Mouse (Mus musculus): ENCODE data around the gene Shld2. TPM values are rescaled to one million over a fixed set of nuclear protein-coding genes. Genes with fewer than 3 reads are reported as not detected.
"Not testable (repeated sequence)": the region's sequence is repeated elsewhere in the genome, so short reads cannot be mapped to it uniquely, and the experiment has no call there.

The Shld2 gene
- polyA plus RNA-seq, 1 experiment, result not detected

DNA sequence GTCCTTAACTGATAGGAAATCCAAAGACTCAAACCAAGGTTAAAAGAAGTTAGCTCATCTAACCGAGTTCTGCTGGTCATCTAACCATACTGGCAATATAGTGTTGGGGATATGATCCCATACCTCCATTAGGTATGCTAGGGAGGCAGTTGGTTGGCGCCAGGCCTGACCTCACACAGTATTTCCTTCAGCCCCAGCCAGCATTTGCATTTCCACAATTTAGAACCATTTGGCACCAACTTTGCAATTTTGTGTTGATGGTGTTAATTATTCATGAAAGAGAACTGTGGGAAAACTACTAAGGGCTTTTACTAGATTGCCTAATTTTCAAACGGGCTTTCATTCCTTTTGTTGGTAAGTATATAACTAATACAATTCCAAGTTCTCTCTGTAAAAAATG is 21.6 kb upstream of the Shld2 start:
- WGBS, result 57% methylated on average over 3 of the region's 3 CpGs
- Histone ChIP-seq H3K27ac (ENCODE audit: insufficient read depth, low read depth, low read length) (no peak overlapping the region), H3K4me3 (ENCODE audit: insufficient read depth, low read depth, low read length) (no peak overlapping the region), H3K4me1 (ENCODE audit: control insufficient read depth, insufficient read depth, low read length) (no peaks in the 10 kb centered on the region)
- TF ChIP-seq CTCF (IDR thresholded peaks at IDR 0.05; ENCODE audit: insufficient read depth, low read depth, low read length) (no peak), POLR2A (IDR thresholded peaks at IDR 0.05; ENCODE audit: insufficient read depth, low read depth, low read length) (no peak)

DNA sequence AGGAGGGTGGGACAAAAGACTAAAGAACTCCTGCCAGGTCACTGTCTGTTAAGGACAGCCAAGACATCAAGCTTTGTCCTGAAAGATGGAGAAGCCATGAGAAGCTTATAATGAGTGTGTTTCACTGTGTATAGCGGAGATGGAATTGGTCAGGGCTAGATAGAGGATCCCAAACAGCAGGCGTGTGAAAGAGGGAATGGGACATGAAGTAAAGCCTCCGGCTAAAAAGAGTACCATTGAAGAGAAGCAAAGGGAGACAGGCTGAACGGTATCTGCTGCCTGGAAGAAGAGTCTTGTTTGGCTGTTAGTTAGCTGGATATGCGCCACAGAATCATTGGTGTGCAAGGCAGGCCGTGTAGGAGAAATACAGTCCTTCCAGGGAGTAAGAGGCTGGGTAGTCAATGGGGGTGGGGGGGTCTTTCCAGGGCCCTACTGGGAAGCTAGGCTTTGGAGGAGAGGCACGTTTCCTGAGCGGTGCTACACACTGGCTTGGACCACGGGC is 20.4 kb upstream of the Shld2 start:
- no peak overlapping the region for H3K27ac ChIP-seq (ENCODE audit: insufficient read depth, low read depth, low read length)
- H3K4me3 ChIP-seq (ENCODE audit: insufficient read depth, low read depth, low read length), result no peak overlapping the region
- H3K4me1 ChIP-seq (ENCODE audit: control insufficient read depth, insufficient read depth, low read length), result no peaks in the 10 kb centered on the region
- no peak for TF ChIP-seq CTCF (IDR thresholded peaks at IDR 0.05; ENCODE audit: insufficient read depth, low read depth, low read length)
- no peak for TF ChIP-seq POLR2A (IDR thresholded peaks at IDR 0.05; ENCODE audit: insufficient read depth, low read depth, low read length)
- WGBS, result 73% methylated on average over 9 of the region's 9 CpGs

DNA sequence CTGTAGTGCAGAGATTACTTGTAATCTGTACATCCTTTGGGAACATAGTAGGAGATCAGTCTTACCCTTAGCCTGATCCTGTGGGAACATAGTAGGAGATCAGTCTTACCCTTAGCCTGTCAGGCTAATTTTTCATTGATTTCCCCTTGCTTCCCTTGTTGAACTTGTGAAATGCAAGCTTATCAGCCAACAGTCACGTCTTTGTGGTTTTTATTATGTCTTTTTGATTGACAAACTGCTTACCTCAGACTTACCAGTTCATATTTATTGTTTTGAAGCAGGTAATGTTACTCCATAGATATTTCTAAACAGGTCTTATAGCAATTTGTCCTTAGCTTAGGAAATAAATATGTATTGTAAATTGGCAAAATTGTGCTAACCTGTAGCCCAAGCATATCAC is 17.3 kb upstream of the Shld2 start:
- WGBS, result 78% methylated on average over 1 of the region's 1 CpGs
- H3K27ac ChIP-seq (ENCODE audit: insufficient read depth, low read depth, low read length), result no peak overlapping the region

DNA sequence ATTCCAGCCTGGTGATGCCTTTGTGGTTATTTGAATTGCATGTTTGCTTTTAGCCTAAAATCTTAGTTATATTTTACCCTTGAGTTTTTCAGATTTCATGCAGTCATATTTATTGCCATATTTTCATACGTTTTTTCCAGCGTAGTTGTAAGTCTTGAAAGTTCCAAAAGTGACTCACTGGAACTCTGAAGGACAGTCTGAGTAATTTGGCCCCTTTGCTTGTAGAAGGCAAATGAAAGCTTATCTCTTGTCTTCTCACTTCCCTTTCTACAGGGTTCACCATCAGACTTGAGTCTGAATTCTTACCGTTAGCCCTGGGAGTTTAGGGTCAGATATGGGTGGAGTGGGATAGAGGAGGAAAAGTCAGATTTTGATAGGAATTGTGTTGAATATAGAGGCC is 16.3 kb upstream of the Shld2 start:
- no peaks in the 10 kb centered on the region for H3K4me1 ChIP-seq (ENCODE audit: control insufficient read depth, insufficient read depth, low read length)
- no peak overlapping the region for H3K27ac ChIP-seq (ENCODE audit: insufficient read depth, low read depth, low read length)
- TF ChIP-seq POLR2A (IDR thresholded peaks at IDR 0.05; ENCODE audit: insufficient read depth, low read depth, low read length) (no peak), CTCF (IDR thresholded peaks at IDR 0.05; ENCODE audit: insufficient read depth, low read depth, low read length) (no peak)
- 95% methylated on average over 3 of the region's 3 CpGs for WGBS
- no peak overlapping the region for H3K4me3 ChIP-seq (ENCODE audit: insufficient read depth, low read depth, low read length)

More for the DNA sequence above, 17.3 kb upstream of the Shld2 start:
- H3K4me1 ChIP-seq (ENCODE audit: control insufficient read depth, insufficient read depth, low read length), result no peaks in the 10 kb centered on the region
- H3K4me3 ChIP-seq (ENCODE audit: insufficient read depth, low read depth, low read length), result no peak overlapping the region
- no peak for TF ChIP-seq CTCF (IDR thresholded peaks at IDR 0.05; ENCODE audit: insufficient read depth, low read depth, low read length)

DNA sequence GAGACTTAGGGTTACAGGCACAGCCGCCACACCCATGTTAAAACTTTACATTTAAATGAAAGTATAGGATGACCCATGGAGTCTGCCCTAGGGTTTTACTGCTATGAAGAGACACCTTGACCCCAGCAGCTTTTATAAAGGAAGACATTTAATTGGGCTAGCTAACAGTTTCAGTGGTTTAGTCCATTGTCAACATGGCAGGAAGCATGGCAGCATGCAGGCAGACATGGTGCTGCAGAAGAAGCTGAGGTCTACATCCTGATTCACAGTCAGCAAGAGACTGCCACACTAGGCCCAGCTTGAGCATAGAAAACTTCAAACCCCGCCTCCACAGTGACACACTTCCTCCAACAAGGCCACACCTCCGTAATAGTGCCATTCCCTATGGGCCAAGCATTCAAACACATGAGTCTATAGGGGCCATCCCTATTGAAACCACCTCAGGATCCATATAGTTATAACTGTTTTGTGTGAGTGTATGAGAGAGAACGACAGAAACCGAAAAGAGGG is 13.3 kb upstream of the Shld2 start:
- Histone ChIP-seq H3K4me3 (ENCODE audit: insufficient read depth, low read depth, low read length) (no peak overlapping the region), H3K4me1 (ENCODE audit: control insufficient read depth, insufficient read depth, low read length) (no peaks in the 10 kb centered on the region), H3K27ac (ENCODE audit: insufficient read depth, low read depth, low read length) (no peak overlapping the region)
- TF ChIP-seq CTCF (IDR thresholded peaks at IDR 0.05; ENCODE audit: insufficient read depth, low read depth, low read length) (no peak), POLR2A (IDR thresholded peaks at IDR 0.05; ENCODE audit: insufficient read depth, low read depth, low read length) (no peak)
- WGBS, result 97% methylated on average over 5 of the region's 5 CpGs

DNA sequence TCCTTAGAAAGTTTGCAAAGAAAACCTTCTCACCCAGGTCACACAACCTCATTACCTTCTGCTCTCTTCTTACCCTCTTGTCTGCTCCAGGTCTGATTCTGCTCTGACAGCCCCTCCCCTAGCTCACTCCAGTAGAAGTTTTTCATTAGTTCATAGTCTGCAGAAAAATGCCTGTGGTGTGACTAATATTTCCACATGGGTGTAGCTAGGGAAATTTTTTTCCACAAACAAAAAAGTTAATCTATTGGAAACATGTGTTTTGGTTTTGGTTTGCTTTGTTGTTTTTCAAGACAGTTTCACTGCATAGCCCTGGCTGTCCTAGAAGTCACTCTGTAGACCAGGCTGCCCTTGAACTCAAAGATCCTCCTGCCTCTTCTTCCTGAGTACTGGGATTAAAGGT is 7.8 kb upstream of the Shld2 start:
- peaks cover 4% of the 10 kb centered on the region; the same call in 1 of the 2 replicates for H3K4me1 ChIP-seq (ENCODE audit: control insufficient read depth, insufficient read depth, low read length)
- H3K4me3 ChIP-seq (ENCODE audit: insufficient read depth, low read depth, low read length), result no peak overlapping the region
- H3K27ac ChIP-seq (ENCODE audit: insufficient read depth, low read depth, low read length), result no peak overlapping the region
- TF ChIP-seq POLR2A (IDR thresholded peaks at IDR 0.05; ENCODE audit: insufficient read depth, low read depth, low read length) (no peak), CTCF (IDR thresholded peaks at IDR 0.05; ENCODE audit: insufficient read depth, low read depth, low read length) (no peak)

DNA sequence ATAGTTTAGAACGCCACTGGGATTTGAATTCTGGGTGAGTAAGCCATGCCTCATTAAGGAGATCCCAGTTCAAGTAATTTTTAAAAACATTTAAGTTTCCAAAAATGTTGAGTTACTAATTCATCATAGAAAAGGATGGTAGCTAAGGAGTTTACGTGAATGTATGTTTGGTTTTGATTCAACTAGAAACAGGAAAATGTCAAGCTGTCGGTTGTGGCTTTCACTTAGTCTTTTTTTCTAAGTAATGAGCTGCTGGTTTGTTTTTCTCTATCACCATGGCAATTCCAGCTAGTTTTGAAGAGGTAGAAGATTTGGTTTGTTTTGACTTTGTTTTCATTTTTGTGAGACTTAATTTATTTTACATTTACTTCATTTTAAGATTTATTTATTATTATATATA is 7.1 kb upstream of the Shld2 start:
- 70% methylated on average over 3 of the region's 3 CpGs for WGBS
- H3K4me1 ChIP-seq (ENCODE audit: control insufficient read depth, insufficient read depth, low read length), result peaks cover 4% of the 10 kb centered on the region; the same call in 1 of the 2 replicates
- H3K4me3 ChIP-seq (ENCODE audit: insufficient read depth, low read depth, low read length), result no peak overlapping the region
- no peak overlapping the region for H3K27ac ChIP-seq (ENCODE audit: insufficient read depth, low read depth, low read length)
- TF ChIP-seq CTCF (IDR thresholded peaks at IDR 0.05; ENCODE audit: insufficient read depth, low read depth, low read length), result no peak
- TF ChIP-seq POLR2A (IDR thresholded peaks at IDR 0.05; ENCODE audit: insufficient read depth, low read depth, low read length), result no peak

DNA sequence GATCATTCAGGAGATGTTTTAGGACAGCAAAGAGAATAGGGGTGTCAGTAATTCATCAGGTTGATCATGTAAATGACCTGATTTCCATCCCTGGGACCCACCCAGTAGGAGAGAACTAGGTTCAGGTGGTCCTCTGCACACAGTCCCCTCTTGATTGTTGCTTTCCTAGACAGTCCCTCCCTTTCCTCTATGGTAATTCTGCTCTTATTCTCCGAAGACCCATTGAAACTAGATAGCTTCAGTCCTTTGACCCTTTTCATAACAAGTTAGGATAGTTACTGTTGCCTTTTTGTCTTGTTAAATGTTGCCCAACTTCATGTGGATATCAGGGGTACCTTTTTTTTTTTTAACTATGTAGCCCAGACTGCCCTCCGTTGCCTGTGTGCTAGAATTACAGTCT is 6.1 kb upstream of the Shld2 start:
- Histone ChIP-seq H3K4me3 (ENCODE audit: insufficient read depth, low read depth, low read length) (no peak overlapping the region), H3K4me1 (ENCODE audit: control insufficient read depth, insufficient read depth, low read length) (peaks cover 4% of the 10 kb centered on the region; the same call in 1 of the 2 replicates), H3K27ac (ENCODE audit: insufficient read depth, low read depth, low read length) (no peak overlapping the region)
- WGBS, result 91% methylated on average over 2 of the region's 2 CpGs
- TF ChIP-seq POLR2A (IDR thresholded peaks at IDR 0.05; ENCODE audit: insufficient read depth, low read depth, low read length), result no peak
- TF ChIP-seq CTCF (IDR thresholded peaks at IDR 0.05; ENCODE audit: insufficient read depth, low read depth, low read length), result no peak

DNA sequence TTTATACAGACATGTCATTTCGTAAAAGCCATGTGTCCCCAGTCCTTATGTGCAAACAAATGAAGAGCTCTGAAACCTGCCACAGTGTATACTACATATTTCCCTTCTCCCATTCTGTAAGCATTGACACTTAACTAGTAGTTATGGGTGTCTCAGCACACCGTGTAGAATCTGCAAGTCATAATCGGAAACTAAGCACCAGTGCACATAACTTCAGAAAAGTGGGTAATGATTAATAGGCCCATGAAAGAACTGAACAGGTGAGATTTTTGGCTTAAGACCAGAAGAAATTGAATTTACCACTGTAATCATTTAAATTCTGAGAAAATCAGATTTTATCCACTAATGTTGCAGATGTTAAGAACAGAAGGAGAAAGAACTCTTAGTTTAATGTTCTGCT is 4.5 kb upstream of the Shld2 start:
- WGBS, result 63% methylated on average over 3 of the region's 3 CpGs
- H3K4me1 ChIP-seq (ENCODE audit: control insufficient read depth, insufficient read depth, low read length), result peaks cover 5% of the 10 kb centered on the region; the same call in 1 of the 2 replicates
- no peak overlapping the region for H3K27ac ChIP-seq (ENCODE audit: insufficient read depth, low read depth, low read length)
- H3K4me3 ChIP-seq (ENCODE audit: insufficient read depth, low read depth, low read length), result no peak overlapping the region
- TF ChIP-seq POLR2A (IDR thresholded peaks at IDR 0.05; ENCODE audit: insufficient read depth, low read depth, low read length), result no peak
- TF ChIP-seq CTCF (IDR thresholded peaks at IDR 0.05; ENCODE audit: insufficient read depth, low read depth, low read length), result no peak

DNA sequence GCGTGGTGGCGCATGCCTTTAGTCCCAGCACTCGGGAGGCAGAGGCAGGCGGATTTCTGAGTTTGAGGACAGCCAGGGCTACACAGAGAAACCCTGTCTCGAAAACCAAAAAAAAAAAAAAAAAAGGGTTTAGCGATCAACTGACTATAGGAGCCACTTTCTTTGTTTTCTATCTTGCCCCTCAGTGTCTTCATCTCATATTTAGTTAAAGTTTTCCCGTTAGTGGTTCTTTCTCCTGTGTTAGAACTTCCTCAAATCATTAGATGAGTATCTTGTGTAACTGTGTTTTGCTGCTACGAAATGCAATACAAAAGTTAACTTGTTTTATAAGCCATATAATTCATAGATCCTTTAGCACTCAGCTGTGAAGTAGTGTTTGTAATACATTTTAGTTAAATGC is 4.1 kb upstream of the Shld2 start:
- H3K4me1 ChIP-seq (ENCODE audit: control insufficient read depth, insufficient read depth, low read length); H3K27ac ChIP-seq (ENCODE audit: insufficient read depth, low read depth, low read length); H3K4me3 ChIP-seq (ENCODE audit: insufficient read depth, low read depth, low read length): not testable (repeated sequence)
- 82% methylated on average over 8 of the region's 8 CpGs for WGBS
